Mouse (Mus musculus): ENCODE results near the gene Gdf15.

- TF ChIP-seq POLR2A (IDR thresholded peaks at IDR 0.05; ENCODE audit: borderline replicate concordance, control insufficient read depth, low read depth, low read length) (no peak), CTCF (IDR thresholded peaks at IDR 0.05; ENCODE audit: control insufficient read depth, insufficient read depth, low read length) (no peak)
These were observed 45.3 kb upstream of the Gdf15 start for GRCm38 (mm10) chr8:70677451-70678080.
